Mouse (Mus musculus): Measurements from ENCODE around the gene Pigx. TPM values are rescaled to one million over a fixed set of nuclear protein-coding genes. Genes with fewer than 3 reads are reported as not detected.

Pigx gene
- polyA plus RNA-seq, 1 experiment from 2014 or later: 153 TPM

GRCm38 (mm10) chr16:32124020-32124419, 24.5 kb upstream of the Pigx start:
- Histone ChIP-seq H3K4me1 (no peaks in the 10 kb centered on the region), H3K27ac (replicated peaks) (no peak overlapping the region), H3K4me3 (no peak overlapping the region), H3K36me3 (no peaks in the 10 kb centered on the region), H3K9me3 (replicated peaks) (no peaks in the 10 kb centered on the region), H3K27me3 (ENCODE audit: low read depth, poor library complexity, severe bottlenecking) (no peaks in the 10 kb centered on the region)
- 94% methylated on average over 7 of the region's 7 CpGs for whole genome bisulfite sequencing
- no peak for DNase-seq (ENCODE audit: low spot score)

DNA sequence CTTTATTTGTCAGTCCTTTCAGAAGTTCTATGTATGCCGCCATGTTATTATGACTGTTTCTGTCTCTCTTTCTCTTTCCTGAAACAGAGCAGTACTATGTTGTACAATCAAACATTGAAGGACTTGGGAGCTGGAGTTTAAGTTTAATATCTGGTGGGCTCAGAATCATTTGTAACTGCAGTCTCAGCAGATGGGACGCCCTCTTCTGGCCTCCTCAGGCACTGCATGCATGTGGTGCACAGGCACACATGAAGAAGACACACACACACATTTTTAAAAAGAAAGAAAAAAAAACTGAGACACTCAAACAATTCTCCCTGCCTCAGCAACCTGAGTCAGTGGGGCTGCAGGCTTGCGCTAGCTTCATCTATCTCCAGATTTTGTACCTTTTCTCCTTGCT, 20.9 kb upstream of the Pigx start:
- H3K36me3 ChIP-seq: no peaks in the 10 kb centered on the region
- 79% methylated on average over 3 of the region's 3 CpGs for WGBS
- no peaks in the 10 kb centered on the region for H3K9me3 ChIP-seq (replicated peaks)
- no peak overlapping the region for H3K4me3 ChIP-seq
- no peak overlapping the region for H3K27ac ChIP-seq (replicated peaks)
- no peaks in the 10 kb centered on the region for H3K4me1 ChIP-seq
- DNase-seq (ENCODE audit: low spot score): no peak
- no peaks in the 10 kb centered on the region for H3K27me3 ChIP-seq (ENCODE audit: low read depth, poor library complexity, severe bottlenecking)

- H3K9me3 ChIP-seq (replicated peaks): no peaks in the 10 kb centered on the region
- no peaks in the 10 kb centered on the region for H3K4me1 ChIP-seq
- no peak overlapping the region for H3K27ac ChIP-seq (replicated peaks)
- H3K36me3 ChIP-seq: no peaks in the 10 kb centered on the region
- 69% methylated on average over 5 of the region's 5 CpGs for WGBS
- H3K4me3 ChIP-seq: no peak overlapping the region
- no peak for DNase-seq (ENCODE audit: low spot score)
- H3K27me3 ChIP-seq (ENCODE audit: low read depth, poor library complexity, severe bottlenecking): no peaks in the 10 kb centered on the region
Observed at GRCm38 (mm10) chr16:32116186-32116585, 16.6 kb upstream of the Pigx start.

DNA sequence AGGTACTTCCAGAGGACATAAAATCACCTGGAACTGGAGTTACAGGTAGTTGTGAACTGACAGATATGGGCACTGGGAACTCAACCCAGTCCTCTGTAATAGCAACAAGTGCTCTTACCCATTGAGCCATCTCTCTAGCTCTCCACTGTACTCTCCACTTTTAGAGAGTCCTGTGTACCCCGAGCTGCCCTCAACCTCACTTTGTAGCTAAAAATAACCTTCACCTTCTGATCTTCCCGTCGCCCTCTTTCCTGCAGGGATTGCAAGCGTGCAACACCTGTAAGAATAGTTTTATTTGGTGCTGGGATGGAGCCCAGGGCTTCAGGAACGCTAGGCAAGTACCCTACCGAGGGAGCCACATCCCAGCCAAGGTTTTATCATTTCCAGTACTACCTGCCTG, 16.2 kb upstream of the Pigx start:
- WGBS: 67% methylated on average over 6 of the region's 6 CpGs
- Histone ChIP-seq H3K36me3 (peaks cover under 1% of the 10 kb centered on the region; the same call in 1 of the 2 replicates), H3K27me3 (ENCODE audit: low read depth, poor library complexity, severe bottlenecking) (no peaks in the 10 kb centered on the region), H3K4me3 (no peak overlapping the region), H3K27ac (replicated peaks) (no peak overlapping the region), H3K9me3 (replicated peaks) (no peaks in the 10 kb centered on the region), H3K4me1 (no peaks in the 10 kb centered on the region)
- DNase-seq (ENCODE audit: low spot score): no peak

DNA sequence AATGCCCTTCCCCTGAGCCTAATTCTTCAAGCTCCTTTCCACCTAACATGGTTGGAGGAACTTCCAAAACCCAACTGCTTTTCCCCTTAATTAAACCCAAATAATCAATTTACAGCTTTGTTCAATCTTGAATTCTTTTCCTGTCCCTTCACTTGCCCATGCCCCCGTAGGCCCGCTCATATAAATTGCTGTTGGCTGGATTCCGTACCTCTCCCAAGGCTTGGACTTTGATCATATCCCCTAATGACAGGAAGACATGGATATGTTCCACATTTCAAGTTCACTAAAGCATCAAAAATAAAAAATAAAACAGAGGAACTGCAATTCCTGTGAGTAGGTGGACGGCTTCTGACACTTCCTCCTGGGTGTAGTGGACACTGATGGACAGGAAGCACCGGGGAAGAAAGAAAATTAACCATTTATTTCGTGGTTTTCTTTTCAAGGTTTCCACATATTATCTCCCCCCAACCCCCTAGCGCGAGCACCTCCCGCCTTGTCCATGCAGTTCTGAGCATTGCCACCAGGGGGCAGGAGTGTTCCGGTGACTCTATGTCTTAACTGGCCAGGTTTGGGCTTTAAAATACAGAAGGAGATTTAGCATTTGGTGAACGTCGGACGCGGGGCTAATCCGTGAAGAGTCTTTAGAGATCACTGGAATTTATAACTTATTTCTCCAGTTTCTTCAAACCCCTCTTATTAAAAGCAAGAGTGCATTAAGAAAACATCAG, 15.6 kb upstream of the Pigx start:
- no peak overlapping the region for H3K4me3 ChIP-seq
- no peaks in the 10 kb centered on the region for H3K27me3 ChIP-seq (ENCODE audit: low read depth, poor library complexity, severe bottlenecking)
- H3K36me3 ChIP-seq: peaks cover 3% of the 10 kb centered on the region; the same call in 1 of the 2 replicates
- DNase-seq (ENCODE audit: low spot score): peak; percentile 73
- WGBS: 23% methylated on average over 15 of the region's 15 CpGs
- no peaks in the 10 kb centered on the region for H3K9me3 ChIP-seq (replicated peaks)
- H3K4me1 ChIP-seq: no peaks in the 10 kb centered on the region
- no peak overlapping the region for H3K27ac ChIP-seq (replicated peaks)

GRCm38 (mm10) chr16:32114406-32114805, 14.9 kb upstream of the Pigx start:
- no peak for DNase-seq (ENCODE audit: low spot score)
- Histone ChIP-seq H3K27ac (replicated peaks) (no peak overlapping the region), H3K9me3 (replicated peaks) (no peaks in the 10 kb centered on the region), H3K27me3 (ENCODE audit: low read depth, poor library complexity, severe bottlenecking) (no peaks in the 10 kb centered on the region), H3K4me3 (no peak overlapping the region), H3K36me3 (peaks cover 10% of the 10 kb centered on the region), H3K4me1 (no peaks in the 10 kb centered on the region)
- 84% methylated on average over 10 of the region's 10 CpGs for WGBS

DNA sequence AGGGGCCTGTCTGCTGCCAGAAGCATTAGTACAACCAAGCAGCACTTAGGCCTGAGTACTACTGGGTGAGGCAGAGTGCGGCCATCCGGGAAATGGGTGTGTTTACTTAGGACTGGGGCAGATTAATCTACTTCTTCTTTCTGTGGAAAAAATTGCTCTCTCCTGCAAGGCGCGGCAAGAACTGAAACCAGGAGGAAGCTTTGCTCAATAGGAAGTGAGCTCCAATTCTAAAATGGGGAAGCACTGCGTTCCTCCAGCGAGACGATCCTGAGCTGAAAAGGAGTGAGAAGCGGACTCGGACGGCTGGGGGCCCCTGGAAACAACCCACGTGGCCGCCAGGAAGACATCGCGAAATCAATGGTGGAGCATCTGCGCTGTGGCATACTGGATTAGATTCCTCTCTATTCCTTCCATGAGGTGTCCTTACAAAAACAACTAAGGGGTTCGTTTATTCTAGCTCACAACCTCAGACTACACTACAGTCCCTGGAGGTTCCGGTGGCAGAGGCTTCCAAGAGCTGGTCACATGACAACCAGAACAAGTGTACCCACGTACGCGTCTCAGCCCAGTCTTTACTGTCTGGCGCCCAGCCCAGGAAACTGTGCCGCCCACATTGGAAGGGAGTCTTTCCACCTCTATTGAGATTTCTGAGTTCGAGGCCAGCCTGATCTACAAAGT, 14.1 kb upstream of the Pigx start:
- no peaks in the 10 kb centered on the region for H3K9me3 ChIP-seq (replicated peaks)
- H3K27ac ChIP-seq (replicated peaks): no peak overlapping the region
- H3K27me3 ChIP-seq (ENCODE audit: low read depth, poor library complexity, severe bottlenecking): no peaks in the 10 kb centered on the region
- peaks cover 16% of the 10 kb centered on the region for H3K36me3 ChIP-seq
- no peaks in the 10 kb centered on the region for H3K4me1 ChIP-seq
- no peak overlapping the region for H3K4me3 ChIP-seq
- no peak for DNase-seq (ENCODE audit: low spot score)
- 70% methylated on average over 23 of the region's 23 CpGs for WGBS

- Histone ChIP-seq H3K4me3 (no peak overlapping the region), H3K4me1 (no peaks in the 10 kb centered on the region)
- 85% methylated on average over 15 of the region's 15 CpGs for WGBS
Observed at GRCm38 (mm10) chr16:32110951-32111699, 11.6 kb upstream of the Pigx start.

DNA sequence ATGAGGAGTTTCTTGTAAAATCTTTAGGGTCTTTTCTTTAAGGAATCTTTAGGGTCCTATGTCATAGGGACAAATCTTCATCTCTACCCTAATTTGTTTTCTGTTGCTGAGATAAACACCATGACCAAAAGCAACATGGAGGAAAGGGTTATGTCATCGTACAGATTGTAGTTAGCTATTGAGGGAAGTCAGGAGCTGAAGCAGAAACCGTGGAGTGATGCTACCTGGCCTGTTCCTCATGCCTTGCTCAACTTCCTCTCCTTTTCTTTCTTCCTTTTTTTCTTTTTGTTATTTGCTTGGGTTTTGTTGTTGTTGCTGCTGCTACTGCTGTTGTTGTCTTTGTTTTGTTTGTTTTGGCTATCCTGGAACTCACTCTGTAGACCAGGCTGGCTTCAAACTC, 9.0 kb upstream of the Pigx start:
- H3K4me1 ChIP-seq: no peaks in the 10 kb centered on the region
- peaks cover 7% of the 10 kb centered on the region; the same call in 1 of the 2 replicates for H3K9me3 ChIP-seq (replicated peaks)
- peaks cover 61% of the 10 kb centered on the region for H3K36me3 ChIP-seq
- no peak overlapping the region for H3K4me3 ChIP-seq
- DNase-seq (ENCODE audit: low spot score): no peak
- H3K27me3 ChIP-seq (ENCODE audit: low read depth, poor library complexity, severe bottlenecking): no peaks in the 10 kb centered on the region
- H3K27ac ChIP-seq (replicated peaks): no peak overlapping the region
- WGBS: 93% methylated on average over 2 of the region's 2 CpGs

More at GRCm38 (mm10) chr16:32110951-32111699, 11.6 kb upstream of the Pigx start:
- no peak for DNase-seq (ENCODE audit: low spot score)
- H3K27me3 ChIP-seq (ENCODE audit: low read depth, poor library complexity, severe bottlenecking): no peaks in the 10 kb centered on the region
- H3K9me3 ChIP-seq (replicated peaks): no peaks in the 10 kb centered on the region
- H3K27ac ChIP-seq (replicated peaks): no peak overlapping the region
- H3K36me3 ChIP-seq: peaks cover 38% of the 10 kb centered on the region

DNA sequence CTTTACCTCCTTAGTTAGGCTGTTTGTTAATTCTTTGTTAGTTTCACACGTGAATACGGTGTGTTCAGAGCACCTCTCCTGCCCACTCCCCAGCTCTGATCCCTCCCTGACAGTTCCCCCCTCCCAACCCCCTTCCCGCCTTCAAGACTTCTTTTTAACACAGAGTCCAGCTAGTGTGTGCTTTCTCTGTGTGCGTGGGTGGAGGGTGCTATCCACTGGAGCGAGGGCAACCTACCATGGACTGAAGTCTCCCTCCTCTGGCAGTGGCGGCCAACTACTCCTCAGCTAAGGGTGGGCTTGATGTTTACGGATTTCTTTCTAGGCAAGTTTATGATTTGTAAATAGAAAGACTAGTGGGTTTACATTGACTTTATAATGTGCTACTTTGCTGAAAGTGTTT, 8.6 kb upstream of the Pigx start:
- Histone ChIP-seq H3K27ac (replicated peaks) (no peak overlapping the region), H3K27me3 (ENCODE audit: low read depth, poor library complexity, severe bottlenecking) (no peaks in the 10 kb centered on the region), H3K9me3 (replicated peaks) (peaks cover 7% of the 10 kb centered on the region; the same call in 1 of the 2 replicates), H3K4me3 (no peak overlapping the region), H3K36me3 (peaks cover 65% of the 10 kb centered on the region), H3K4me1 (no peaks in the 10 kb centered on the region)
- WGBS: 83% methylated on average over 7 of the region's 7 CpGs
- DNase-seq (ENCODE audit: low spot score): no peak

GRCm38 (mm10) chr16:32107342-32108045, 8.0 kb upstream of the Pigx start:
- Histone ChIP-seq H3K36me3 (peaks cover 72% of the 10 kb centered on the region), H3K4me3 (no peak overlapping the region)

GRCm38 (mm10) chr16:32105698-32106097, 6.2 kb upstream of the Pigx start:
- DNase-seq (ENCODE audit: low spot score): no peak
- H3K36me3 ChIP-seq: peaks cover 77% of the 10 kb centered on the region
- H3K4me1 ChIP-seq: no peaks in the 10 kb centered on the region
- no peaks in the 10 kb centered on the region for H3K27me3 ChIP-seq (ENCODE audit: low read depth, poor library complexity, severe bottlenecking)
- no peak overlapping the region for H3K4me3 ChIP-seq
- H3K27ac ChIP-seq (replicated peaks): no peak overlapping the region
- 94% methylated on average over 1 of the region's 1 CpGs for WGBS
- H3K9me3 ChIP-seq (replicated peaks): peaks cover 7% of the 10 kb centered on the region; the same call in 1 of the 2 replicates

More at GRCm38 (mm10) chr16:32107342-32108045, 8.0 kb upstream of the Pigx start:
- DNase-seq (ENCODE audit: low spot score): no peak
- WGBS: 90% methylated on average over 12 of the region's 12 CpGs
- Histone ChIP-seq H3K27me3 (ENCODE audit: low read depth, poor library complexity, severe bottlenecking) (no peaks in the 10 kb centered on the region), H3K4me1 (no peaks in the 10 kb centered on the region), H3K27ac (replicated peaks) (no peak overlapping the region), H3K9me3 (replicated peaks) (peaks cover 7% of the 10 kb centered on the region; the same call in 1 of the 2 replicates)
